Mouse (Mus musculus): ENCODE results near the gene Nfia. TPM values are rescaled to one million over a fixed set of nuclear protein-coding genes. Genes with fewer than 3 reads are reported as not detected.

Gene Nfia
- polyA plus RNA-seq, 1 experiment from 2014 or later = 54.3 TPM

DNA sequence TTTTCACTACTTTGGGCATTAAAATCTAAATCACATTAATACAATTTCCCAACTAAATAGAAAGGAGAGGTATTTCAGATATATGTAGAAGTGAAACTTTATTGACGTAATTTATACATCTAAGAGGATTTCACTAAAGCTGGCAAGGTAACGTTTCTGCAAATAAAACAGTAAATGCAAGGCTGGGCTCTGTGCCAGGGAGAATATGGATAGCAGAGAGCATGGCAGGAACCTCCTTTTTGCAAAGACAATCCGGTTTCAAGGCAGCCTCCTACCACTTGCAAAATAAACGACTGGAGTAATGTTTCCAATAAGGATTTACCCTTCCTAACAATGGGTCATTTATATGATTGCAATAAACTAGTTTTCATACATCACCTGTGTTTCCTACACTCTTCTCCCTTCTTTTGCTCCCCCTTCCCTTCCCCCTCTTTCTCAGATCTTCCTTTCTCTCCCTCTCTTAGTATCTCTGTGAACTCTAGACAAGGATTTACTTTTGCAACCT is 2.0 kb downstream of the Nfia start:
- no peaks in the 10 kb centered on the region for H3K36me3 ChIP-seq (ENCODE audit: control insufficient read depth, insufficient read depth, low read length)
- H3K9ac ChIP-seq (ENCODE audit: low read length) = peak overlapping the region; percentile 99
- H3K4me1 ChIP-seq (ENCODE audit: control insufficient read depth in 2 of 2, insufficient read depth in 2 of 2, low read length in 2 of 2) = peaks cover 0 to 19% of the 10 kb centered on the region in 2 experiments; a peak in 3 of 4 replicates
- no peak for ATAC-seq (ENCODE audit: insufficient number of reproducible peaks, insufficient read depth, low FRiP score, low read depth)
- WGBS = 23% methylated on average over 4 of the region's 4 CpGs
- peak overlapping the region in 1 of 2 experiments; percentile 98; a peak in 2 of 4 replicates for H3K4me3 ChIP-seq (ENCODE audit: control insufficient read depth in 1 of 2, insufficient read depth in 1 of 2, low read depth in 1 of 2, low read length in 2 of 2)
- peak overlapping the region; percentile 82 for H3K4me2 ChIP-seq (ENCODE audit: low read length)
- H3K27me3 ChIP-seq (ENCODE audit: control insufficient read depth, insufficient read depth, low read length) = no peaks in the 10 kb centered on the region
- H3K9me3 ChIP-seq (ENCODE audit: control insufficient read depth, low read length) = no peaks in the 10 kb centered on the region
- peak overlapping the region; percentile 91 to 98 for H3K27ac ChIP-seq (replicated peaks in 1 of 2; ENCODE audit: control insufficient read depth in 1 of 2, insufficient read depth in 1 of 2, low read depth in 2 of 2, low read length in 2 of 2)

DNA sequence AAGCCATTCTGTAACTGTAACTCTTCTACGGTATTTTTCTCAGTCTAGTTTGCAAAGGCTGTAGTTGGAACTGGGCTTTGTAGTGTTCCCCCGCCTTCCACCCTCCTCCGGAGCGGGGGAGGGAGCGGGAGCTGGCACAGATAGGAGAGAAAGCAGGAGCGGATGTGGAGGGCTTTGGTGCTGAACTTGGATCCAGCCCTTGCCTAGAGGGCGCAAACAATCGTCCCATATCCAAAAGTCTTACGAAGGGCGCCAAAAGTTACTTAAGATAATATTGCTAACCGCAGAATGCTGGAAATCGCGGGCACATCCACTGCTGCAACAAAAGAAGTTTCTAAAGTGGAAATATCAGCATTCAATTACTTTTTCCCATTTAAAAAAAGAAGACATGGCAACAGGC is 2.5 kb downstream of the Nfia start:
- H3K4me1 ChIP-seq (ENCODE audit: control insufficient read depth in 2 of 2, insufficient read depth in 2 of 2, low read length in 2 of 2) = peaks cover 0 to 20% of the 10 kb centered on the region in 2 experiments; a peak in 3 of 4 replicates
- H3K27ac ChIP-seq (replicated peaks in 1 of 2; ENCODE audit: control insufficient read depth in 1 of 2, insufficient read depth in 1 of 2, low read depth in 2 of 2, low read length in 2 of 2) = peak overlapping the region; percentile 91 to 98
- peak overlapping the region; percentile 82 for H3K4me2 ChIP-seq (ENCODE audit: low read length)
- H3K36me3 ChIP-seq (ENCODE audit: control insufficient read depth, insufficient read depth, low read length) = no peaks in the 10 kb centered on the region
- H3K27me3 ChIP-seq (ENCODE audit: control insufficient read depth, insufficient read depth, low read length) = no peaks in the 10 kb centered on the region
- H3K9me3 ChIP-seq (ENCODE audit: control insufficient read depth, low read length) = no peaks in the 10 kb centered on the region
- 1% methylated on average over 13 of the region's 13 CpGs for WGBS
- peak; percentile 60 for ATAC-seq (ENCODE audit: insufficient number of reproducible peaks, insufficient read depth, low FRiP score, low read depth)
- peak overlapping the region; percentile 34 to 98 for H3K4me3 ChIP-seq (ENCODE audit: control insufficient read depth in 1 of 2, insufficient read depth in 1 of 2, low read depth in 1 of 2, low read length in 2 of 2)
- peak overlapping the region; percentile 99 for H3K9ac ChIP-seq (ENCODE audit: low read length)

DNA sequence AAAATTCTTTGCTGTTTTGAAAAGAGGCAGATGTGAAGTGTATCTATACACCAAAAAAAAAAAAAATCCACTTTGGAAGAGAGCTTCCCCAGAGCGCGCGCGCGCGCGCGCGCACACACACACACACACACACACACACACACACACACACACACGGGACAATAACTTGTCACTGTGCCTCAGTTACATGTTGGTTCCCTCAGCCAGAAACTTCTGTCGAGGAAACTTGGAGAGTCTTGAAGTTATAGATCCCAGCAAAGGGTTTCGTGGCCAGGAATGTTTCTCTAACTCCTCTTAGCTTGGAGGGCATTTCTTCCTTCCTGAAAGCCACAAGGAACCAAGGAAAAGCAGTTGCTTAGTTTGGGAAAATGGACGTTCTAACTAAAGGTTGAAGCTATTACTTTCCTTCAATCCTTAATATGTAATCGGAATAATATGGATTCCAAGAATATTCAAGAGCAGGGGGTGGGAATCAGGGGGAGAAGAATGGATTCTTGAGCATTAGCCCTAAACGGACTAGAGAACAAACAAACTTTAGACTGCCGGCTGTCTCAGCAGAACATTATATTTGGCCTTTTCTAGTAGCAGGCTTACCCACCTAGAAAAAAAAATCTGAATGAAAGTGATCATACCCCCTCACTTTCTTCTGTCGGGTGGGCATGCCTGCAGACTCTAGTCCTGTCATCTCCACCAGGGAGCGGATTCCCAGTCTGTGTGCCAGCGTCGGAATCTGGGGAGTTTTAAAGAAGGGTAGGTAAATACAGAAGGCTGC is 3.1 kb downstream of the Nfia start:
- peak overlapping the region; percentile 82 for H3K4me2 ChIP-seq (ENCODE audit: low read length)
- H3K9me3 ChIP-seq (ENCODE audit: control insufficient read depth, low read length) = no peaks in the 10 kb centered on the region
- H3K36me3 ChIP-seq (ENCODE audit: control insufficient read depth, insufficient read depth, low read length) = no peaks in the 10 kb centered on the region
- H3K4me1 ChIP-seq (ENCODE audit: control insufficient read depth in 2 of 2, insufficient read depth in 2 of 2, low read length in 2 of 2) = peaks cover 0 to 23% of the 10 kb centered on the region in 2 experiments; a peak in 3 of 4 replicates
- H3K27me3 ChIP-seq (ENCODE audit: control insufficient read depth, insufficient read depth, low read length) = no peaks in the 10 kb centered on the region
- H3K27ac ChIP-seq (replicated peaks in 1 of 2; ENCODE audit: control insufficient read depth in 1 of 2, insufficient read depth in 1 of 2, low read depth in 2 of 2, low read length in 2 of 2) = peak overlapping the region; percentile 91 to 98
- H3K4me3 ChIP-seq (ENCODE audit: control insufficient read depth in 1 of 2, insufficient read depth in 1 of 2, low read depth in 1 of 2, low read length in 2 of 2) = peak overlapping the region; percentile 34 to 98
- ATAC-seq (ENCODE audit: insufficient number of reproducible peaks, insufficient read depth, low FRiP score, low read depth) = no peak
- H3K9ac ChIP-seq (ENCODE audit: low read length) = peak overlapping the region; percentile 99
- WGBS = under 1% methylated on average over 20 of the region's 20 CpGs

DNA sequence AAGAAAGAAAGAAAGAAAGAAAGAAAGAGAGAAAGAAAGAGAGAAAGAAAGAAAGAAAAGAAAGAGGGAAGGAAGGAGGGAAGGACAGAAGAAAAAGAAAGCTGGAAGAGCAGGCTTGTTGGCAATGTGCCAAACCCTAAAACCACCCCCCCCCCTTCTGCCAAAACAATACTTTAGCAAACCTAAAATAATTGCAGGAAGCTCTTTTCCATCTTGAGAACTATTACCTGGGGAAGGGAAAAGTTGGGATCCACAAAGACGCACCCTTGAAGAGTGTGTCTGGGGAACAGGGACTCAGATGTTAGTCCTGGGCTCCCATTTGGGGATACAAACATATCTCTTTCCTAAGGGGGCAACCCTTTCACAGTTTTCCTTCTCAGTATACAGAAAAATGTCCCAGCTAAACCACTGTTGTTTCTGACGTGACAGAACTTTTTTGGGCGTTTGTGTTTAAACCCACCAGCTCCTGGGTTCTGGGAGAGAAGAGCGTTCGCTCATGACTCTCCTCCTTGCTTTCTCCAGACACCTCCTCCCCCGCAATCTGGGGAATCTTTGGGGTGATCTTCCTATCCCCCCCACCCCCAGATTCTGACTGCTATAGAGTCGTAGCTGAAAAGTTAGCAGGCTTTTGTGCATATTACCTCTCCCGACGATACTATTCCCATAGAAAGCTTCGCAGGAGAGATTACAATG is 4.0 kb downstream of the Nfia start:
- Histone ChIP-seq H3K4me2 (ENCODE audit: low read length) (peak overlapping the region; percentile 82), H3K4me1 (ENCODE audit: control insufficient read depth in 2 of 2, insufficient read depth in 2 of 2, low read length in 2 of 2) (peaks cover 0 to 21% of the 10 kb centered on the region in 2 experiments; a peak in 3 of 4 replicates), H3K36me3 (ENCODE audit: control insufficient read depth, insufficient read depth, low read length) (no peaks in the 10 kb centered on the region), H3K27me3 (ENCODE audit: control insufficient read depth, insufficient read depth, low read length) (no peaks in the 10 kb centered on the region), H3K4me3 (ENCODE audit: control insufficient read depth in 1 of 2, insufficient read depth in 1 of 2, low read depth in 1 of 2, low read length in 2 of 2) (peak overlapping the region; percentile 90 to 98), H3K9ac (ENCODE audit: low read length) (peak overlapping the region; percentile 99), H3K9me3 (ENCODE audit: control insufficient read depth, low read length) (no peaks in the 10 kb centered on the region), H3K27ac (replicated peaks in 1 of 2; ENCODE audit: control insufficient read depth in 1 of 2, insufficient read depth in 1 of 2, low read depth in 2 of 2, low read length in 2 of 2) (peak overlapping the region; percentile 95 to 98)
- ATAC-seq (ENCODE audit: insufficient number of reproducible peaks, insufficient read depth, low FRiP score, low read depth) = no peak
- 1% methylated on average over 10 of the region's 10 CpGs for WGBS

DNA sequence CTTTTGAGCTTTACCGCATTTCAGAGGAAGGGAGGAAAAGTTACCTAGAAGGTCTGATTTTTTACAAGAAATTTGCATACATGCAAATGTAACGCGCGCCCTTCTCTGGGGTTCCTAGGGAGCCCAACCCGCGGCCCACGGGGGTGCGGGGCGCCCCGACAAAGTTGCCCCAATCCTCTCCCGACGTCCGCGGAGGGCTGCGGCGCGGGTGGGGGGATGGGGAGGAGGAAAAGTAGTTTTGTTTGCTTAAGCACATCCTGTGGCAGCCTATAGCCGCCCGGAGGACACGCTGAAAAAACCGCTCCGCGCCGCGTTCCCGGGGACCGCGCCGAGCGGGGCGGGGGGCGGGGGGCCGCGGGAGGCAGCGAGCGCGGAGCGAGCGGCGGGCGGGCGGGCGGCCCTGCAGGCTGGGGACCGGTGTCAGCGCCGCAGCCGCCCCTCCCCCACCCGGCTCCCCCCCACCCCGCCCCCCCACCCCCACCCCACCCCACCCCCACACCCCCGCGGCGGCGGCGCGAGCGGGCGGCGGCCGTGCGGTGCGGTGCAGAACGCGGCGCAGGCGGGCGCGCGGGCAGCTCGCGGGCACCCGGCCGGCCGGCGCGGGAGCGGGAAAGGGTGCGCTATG is 4.7 kb downstream of the Nfia start:
- Histone ChIP-seq H3K4me3 (ENCODE audit: control insufficient read depth in 1 of 2, insufficient read depth in 1 of 2, low read depth in 1 of 2, low read length in 2 of 2) (peak overlapping the region; percentile 94 to 98), H3K36me3 (ENCODE audit: control insufficient read depth, insufficient read depth, low read length) (no peaks in the 10 kb centered on the region), H3K9me3 (ENCODE audit: control insufficient read depth, low read length) (no peaks in the 10 kb centered on the region), H3K9ac (ENCODE audit: low read length) (peak overlapping the region; percentile 99), H3K27ac (replicated peaks in 1 of 2; ENCODE audit: control insufficient read depth in 1 of 2, insufficient read depth in 1 of 2, low read depth in 2 of 2, low read length in 2 of 2) (peak overlapping the region; percentile 95 to 98), H3K27me3 (ENCODE audit: control insufficient read depth, insufficient read depth, low read length) (no peaks in the 10 kb centered on the region), H3K4me1 (ENCODE audit: control insufficient read depth in 2 of 2, insufficient read depth in 2 of 2, low read length in 2 of 2) (peaks cover 0 to 20% of the 10 kb centered on the region in 2 experiments; a peak in 3 of 4 replicates), H3K4me2 (ENCODE audit: low read length) (peak overlapping the region; percentile 82)
- peak; percentile 24 for ATAC-seq (ENCODE audit: insufficient number of reproducible peaks, insufficient read depth, low FRiP score, low read depth)
- under 1% methylated on average over 47 of the region's 77 CpGs for WGBS

DNA sequence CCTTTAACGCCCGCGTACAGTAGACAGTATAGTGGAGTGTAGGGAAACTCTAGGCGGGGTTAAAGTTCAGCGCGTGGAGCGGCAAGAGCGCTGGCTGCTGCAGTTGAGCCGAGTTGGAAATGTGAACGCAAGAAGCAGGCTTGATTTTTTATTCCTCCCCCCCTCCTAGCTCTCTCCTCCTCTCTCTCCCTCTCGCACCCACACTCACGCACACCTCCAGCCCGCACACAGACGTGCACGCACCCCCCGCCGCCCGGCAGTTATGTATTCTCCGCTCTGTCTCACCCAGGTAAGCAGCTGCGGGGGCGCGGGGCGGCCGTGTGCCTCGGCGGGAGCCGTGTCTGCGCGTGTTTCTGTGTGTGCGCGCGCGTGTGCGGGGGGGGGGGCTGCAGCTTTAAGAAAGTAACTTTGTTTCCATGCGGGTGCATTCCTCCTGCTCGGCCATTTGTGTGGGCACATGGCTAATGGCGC is 5.2 kb downstream of the Nfia start, which contains the start of gene E130114P18Rik:
Gene E130114P18Rik (minus strand): TSS at position 373 of the 471 bp plus-strand sequence.
- Histone ChIP-seq H3K4me2 (ENCODE audit: low read length) (peak within 1 kb of the TSS; percentile 82), H3K27ac (replicated peaks in 1 of 2; ENCODE audit: control insufficient read depth in 1 of 2, insufficient read depth in 1 of 2, low read depth in 2 of 2, low read length in 2 of 2) (peak within 1 kb of the TSS; percentile 95 to 98), H3K27me3 (ENCODE audit: control insufficient read depth, insufficient read depth, low read length) (no peaks in the 10 kb centered on the region), H3K4me1 (ENCODE audit: control insufficient read depth in 2 of 2, insufficient read depth in 2 of 2, low read length in 2 of 2) (peaks cover 0 to 20% of the 10 kb centered on the region in 2 experiments; a peak in 3 of 4 replicates), H3K9me3 (ENCODE audit: control insufficient read depth, low read length) (no peaks in the 10 kb centered on the region), H3K4me3 (ENCODE audit: control insufficient read depth in 1 of 2, insufficient read depth in 1 of 2, low read depth in 1 of 2, low read length in 2 of 2) (peak within 1 kb of the TSS; percentile 94 to 98), H3K36me3 (ENCODE audit: control insufficient read depth, insufficient read depth, low read length) (peaks cover 2% of the 10 kb centered on the region), H3K9ac (ENCODE audit: low read length) (peak within 1 kb of the TSS; percentile 99)
- peak; percentile 54 for ATAC-seq (ENCODE audit: insufficient number of reproducible peaks, insufficient read depth, low FRiP score, low read depth)
- 1% methylated on average over 34 of the region's 37 CpGs for WGBS

Measured in heart, embryonic 14.5 days (tissue).